Mouse (Mus musculus) retina, embryonic 14.5 days (tissue): Measurements from ENCODE around the gene Rxrg.

Experiments used
- DNase-seq: peaks from one replicate; pipeline ENCODE4 v3.0.0-alpha.2; 2015; ENCODE audit warnings: low spot score

Gene Rxrg

GRCm38 (mm10) chr1:167598255-167599081 lies at the start of gene Rxrg:
TSS of gene Rxrg (plus strand) at chr1:167598384.
- DNase-seq = peak; percentile 81

DNA sequence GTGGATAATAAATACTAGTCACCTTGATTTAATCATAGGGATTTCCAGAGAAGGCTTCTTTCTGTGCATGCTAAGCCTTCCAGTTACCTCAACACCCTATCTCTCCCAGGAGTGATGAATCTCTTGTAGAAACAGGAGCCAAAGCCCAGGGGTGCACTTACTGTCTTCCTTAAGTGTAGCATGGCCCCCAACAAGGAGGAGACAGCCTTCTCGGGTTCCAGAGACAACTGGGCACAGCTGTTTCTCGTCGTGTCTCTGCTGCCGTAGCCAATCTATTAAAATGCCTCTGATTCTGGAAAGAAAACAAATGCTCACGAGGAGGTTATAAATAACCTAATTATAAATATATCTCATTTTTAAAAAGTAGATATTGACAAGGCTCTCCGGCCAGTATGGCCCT lies 48.9 kb upstream of the Rxrg start:
- DNase-seq = no peak

DNA sequence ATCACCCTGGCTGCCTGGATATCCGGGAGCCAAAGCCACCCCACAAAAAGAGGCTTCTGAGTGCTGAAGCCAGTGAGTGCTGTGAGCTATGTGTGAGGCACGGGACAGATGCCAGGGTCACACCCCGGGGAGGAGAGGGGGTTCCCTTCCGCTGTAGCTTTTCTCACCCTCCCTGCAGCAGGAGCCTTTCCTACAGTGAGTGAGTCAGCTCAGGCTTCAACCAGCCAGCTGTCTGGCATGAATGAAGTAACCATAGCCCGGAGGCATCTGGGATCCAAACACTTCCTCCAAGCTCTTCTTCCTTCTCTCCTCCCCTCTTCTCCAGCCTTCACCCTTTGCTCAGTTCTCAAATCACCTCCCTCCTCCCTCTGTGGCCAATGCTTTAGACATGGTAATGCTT lies 46.6 kb upstream of the Rxrg start:
- DNase-seq = no peak

- DNase-seq = no peak
These were observed 44.1 kb upstream of the Rxrg start for GRCm38 (mm10) chr1:167553959-167554526.

- DNase-seq = no peak
These were observed 31.6 kb upstream of the Rxrg start for GRCm38 (mm10) chr1:167566571-167566970.

GRCm38 (mm10) chr1:167579131-167579530 lies 19.1 kb upstream of the Rxrg start:
- no peak for DNase-seq

DNA sequence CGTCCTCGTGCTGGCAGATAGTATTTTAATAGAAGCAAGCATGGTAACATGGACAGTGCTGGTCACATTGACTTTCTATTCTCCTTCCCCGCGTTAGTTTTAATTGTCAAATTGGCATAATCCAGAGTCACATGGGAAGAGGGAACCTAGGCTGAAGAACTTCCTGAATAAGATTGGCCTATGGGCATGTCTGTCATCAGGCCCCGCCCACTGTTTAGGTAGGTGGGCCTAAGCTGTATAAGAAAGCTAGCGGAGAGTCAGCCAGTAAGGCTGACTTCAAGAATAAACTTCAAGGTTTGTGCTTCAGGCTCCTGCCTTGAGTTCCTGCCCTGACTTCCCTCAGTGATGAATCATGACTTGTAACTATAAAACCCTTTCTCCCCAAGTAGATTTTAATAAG lies 15.0 kb upstream of the Rxrg start:
- DNase-seq = no peak

DNA sequence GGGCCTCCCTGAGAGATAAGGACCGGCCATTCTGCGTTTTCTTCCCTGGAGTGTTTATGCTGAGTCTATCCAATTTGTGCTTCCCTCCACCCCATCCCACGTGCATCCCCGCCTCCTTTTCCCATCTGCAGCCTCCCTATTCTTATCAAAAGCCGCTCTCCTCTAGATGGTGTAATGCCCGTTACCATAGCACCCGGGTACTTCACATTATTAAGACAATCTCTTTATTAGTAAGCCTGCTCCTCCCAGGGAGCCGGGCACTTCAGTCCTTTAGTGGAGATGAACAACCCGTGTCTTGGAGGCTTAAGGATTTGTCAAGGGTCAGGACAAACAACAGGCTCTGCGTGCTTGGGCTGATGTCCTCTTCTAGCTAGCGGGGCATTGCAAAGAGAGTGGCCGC lies 14.3 kb upstream of the Rxrg start:
- DNase-seq = peak; percentile 46

GRCm38 (mm10) chr1:167588747-167589558 lies 9.2 kb upstream of the Rxrg start:
- no peak for DNase-seq

- DNase-seq = no peak
These were observed 6.0 kb upstream of the Rxrg start for GRCm38 (mm10) chr1:167592175-167592574.

DNA sequence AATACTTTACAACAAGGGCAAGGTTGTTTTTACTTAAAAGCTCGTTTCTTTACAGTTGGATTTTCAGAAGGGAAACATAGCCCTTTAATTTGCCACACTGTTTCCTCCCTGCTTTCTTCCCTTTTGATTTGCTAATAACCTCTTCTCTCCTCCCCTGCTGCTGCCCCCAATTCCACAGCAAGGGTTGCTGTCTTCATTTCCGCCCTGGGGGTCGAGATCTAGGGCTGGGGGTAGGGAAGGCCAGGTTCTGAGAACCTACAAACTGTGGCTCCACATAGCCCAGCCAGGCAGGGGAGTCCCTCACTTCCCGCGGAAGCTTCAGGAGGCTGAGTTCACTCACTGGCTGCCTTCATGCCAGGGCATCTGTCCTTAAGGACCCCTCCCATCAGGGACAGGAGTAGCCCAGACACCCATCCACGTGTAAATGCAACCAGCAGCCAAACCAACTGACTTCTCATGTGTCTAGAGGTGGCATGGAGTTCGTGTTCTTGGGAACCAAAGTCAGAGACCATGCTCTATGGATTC lies 1.1 kb downstream of the Rxrg start:
- no peak for DNase-seq

- DNase-seq = peak; percentile 15
These were observed 10.1 kb downstream of the Rxrg start for GRCm38 (mm10) chr1:167608201-167608741.

DNA sequence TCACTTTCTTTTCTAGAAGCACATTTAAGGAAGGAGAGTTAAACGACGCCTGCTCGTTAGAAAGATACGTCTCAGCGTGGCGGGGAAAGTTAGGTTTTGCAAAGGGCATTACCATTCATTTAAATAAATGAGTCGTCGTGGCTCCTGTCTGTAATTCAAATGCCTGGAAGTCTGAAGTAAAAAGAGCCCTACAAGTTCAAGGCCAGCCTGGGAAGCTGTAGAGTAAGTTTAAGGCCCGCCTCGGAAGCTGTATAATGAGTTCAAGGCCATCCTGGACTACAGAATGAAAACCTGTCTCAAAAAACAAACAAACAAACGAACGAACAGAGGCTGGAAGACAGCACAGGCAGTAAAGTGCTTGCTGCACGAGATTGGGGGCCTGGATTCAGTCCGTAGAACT lies 18.9 kb downstream of the Rxrg start:
- no peak for DNase-seq

DNA sequence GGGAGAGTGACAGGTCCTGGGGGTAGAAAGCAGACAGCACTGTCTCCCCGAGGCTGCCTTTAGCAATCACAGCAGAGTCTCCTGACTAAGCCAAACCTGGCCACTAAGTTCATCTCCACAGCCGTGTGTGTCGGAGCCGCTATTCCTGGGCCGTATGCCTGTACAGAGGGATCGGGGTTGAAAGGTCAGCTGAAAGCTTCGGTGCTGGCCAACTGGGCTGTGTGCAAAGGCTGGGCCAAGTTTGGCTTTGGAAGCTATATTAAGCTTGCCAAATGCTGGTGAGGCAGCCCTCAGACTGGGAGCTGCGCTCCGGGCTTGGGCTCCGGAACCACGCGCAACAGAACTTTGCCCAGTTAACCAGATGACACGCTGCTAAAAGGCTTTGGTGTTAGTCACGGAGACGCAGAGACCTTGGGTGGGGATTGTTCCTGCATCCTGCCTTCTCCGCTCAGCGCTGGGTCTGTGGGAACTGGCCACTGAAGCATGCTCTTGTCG lies 19.9 kb downstream of the Rxrg start:
- DNase-seq = peak; percentile 21

GRCm38 (mm10) chr1:167620206-167620795 lies 22.1 kb downstream of the Rxrg start:
- peak; percentile 67 for DNase-seq

- no peak for DNase-seq
These were observed 26.9 kb downstream of the Rxrg start for GRCm38 (mm10) chr1:167625098-167625497.

GRCm38 (mm10) chr1:167631765-167632164 lies 33.6 kb downstream of the Rxrg start:
- no peak for DNase-seq

DNA sequence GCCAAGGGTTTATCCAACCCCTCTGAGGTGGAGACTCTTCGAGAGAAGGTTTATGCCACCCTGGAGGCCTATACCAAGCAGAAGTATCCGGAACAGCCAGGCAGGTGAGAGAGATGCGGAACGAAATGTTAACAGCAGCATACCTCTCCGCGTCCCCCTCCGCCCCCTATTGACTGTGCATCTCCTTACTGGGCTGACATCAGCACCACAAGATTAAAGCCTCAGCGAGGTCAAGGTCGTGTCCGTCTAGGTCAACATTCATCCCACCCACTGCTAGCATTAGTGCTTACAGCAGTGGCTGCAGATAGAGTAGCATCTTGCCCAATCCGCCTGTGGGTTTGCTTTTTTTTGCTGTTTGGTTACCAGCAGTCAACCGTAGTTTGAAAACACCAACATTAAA lies 37.5 kb downstream of the Rxrg start:
- no peak for DNase-seq

GRCm38 (mm10) chr1:167636948-167637347 lies 38.8 kb downstream of the Rxrg start:
- peak; percentile 87 for DNase-seq

GRCm38 (mm10) chr1:167638053-167638452 lies 39.9 kb downstream of the Rxrg start:
- DNase-seq = peak; percentile 67

GRCm38 (mm10) chr1:167638901-167639300 lies 40.7 kb downstream of the Rxrg start:
- DNase-seq = no peak
